Mouse (Mus musculus): ENCODE measurements around the gene Tmem115. TPM values are rescaled to one million over a fixed set of nuclear protein-coding genes. Genes with fewer than 3 reads are reported as not detected.

The Tmem115 gene
- total RNA-seq (2021), result 10 to 100 TPM; 34.6 to 35.0 TPM

GRCm38 (mm10) chr9:107533791-107534407 is at the start of gene Tmem115:
TSS of gene Tmem115 (plus strand) at chr9:107533945.
- DNase-seq, result peak; percentile 92 to 95

- DNase-seq, result peak in 1 of 2 experiments; percentile 31
These were observed 49.4 kb upstream of the Tmem115 start for GRCm38 (mm10) chr9:107484302-107484701.

- DNase-seq, result no peak
These were observed 49.0 kb upstream of the Tmem115 start for GRCm38 (mm10) chr9:107484766-107485165.

GRCm38 (mm10) chr9:107486086-107486485 is 47.7 kb upstream of the Tmem115 start:
- DNase-seq, result no peak

GRCm38 (mm10) chr9:107486507-107487225 is 47.1 kb upstream of the Tmem115 start:
- no peak for DNase-seq

- no peak for DNase-seq
These were observed 43.6 kb upstream of the Tmem115 start for GRCm38 (mm10) chr9:107490146-107490545.

- no peak for DNase-seq
These were observed 43.1 kb upstream of the Tmem115 start for GRCm38 (mm10) chr9:107490625-107491024.

- DNase-seq, result no peak
These were observed 40.2 kb upstream of the Tmem115 start for GRCm38 (mm10) chr9:107493511-107493910.

GRCm38 (mm10) chr9:107494238-107494637 is 39.5 kb upstream of the Tmem115 start:
- no peak for DNase-seq

GRCm38 (mm10) chr9:107496359-107496758 is 37.4 kb upstream of the Tmem115 start:
- DNase-seq, result no peak

GRCm38 (mm10) chr9:107500708-107501286 is 32.9 kb upstream of the Tmem115 start:
- no peak for DNase-seq

- no peak for DNase-seq
These were observed 31.5 kb upstream of the Tmem115 start for GRCm38 (mm10) chr9:107502131-107502846.

GRCm38 (mm10) chr9:107504662-107505537 is 28.8 kb upstream of the Tmem115 start:
- no peak for DNase-seq

GRCm38 (mm10) chr9:107508266-107508665 is 25.5 kb upstream of the Tmem115 start:
- peak; percentile 53 to 66 for DNase-seq

GRCm38 (mm10) chr9:107510384-107511100 is 23.2 kb upstream of the Tmem115 start:
- no peak for DNase-seq

- DNase-seq, result no peak
These were observed 22.3 kb upstream of the Tmem115 start for GRCm38 (mm10) chr9:107511436-107511835.

- DNase-seq, result no peak
These were observed 21.4 kb upstream of the Tmem115 start for GRCm38 (mm10) chr9:107512326-107512725.

- peak; percentile 83 to 84 for DNase-seq
These were observed 19.3 kb upstream of the Tmem115 start for GRCm38 (mm10) chr9:107514303-107514955.

GRCm38 (mm10) chr9:107520331-107520730 is 13.4 kb upstream of the Tmem115 start:
- no peak for DNase-seq

GRCm38 (mm10) chr9:107521190-107521589 is 12.6 kb upstream of the Tmem115 start:
- no peak for DNase-seq
